Mouse (Mus musculus): Measurements from ENCODE around the gene Fastk.

The Fastk gene

DNA sequence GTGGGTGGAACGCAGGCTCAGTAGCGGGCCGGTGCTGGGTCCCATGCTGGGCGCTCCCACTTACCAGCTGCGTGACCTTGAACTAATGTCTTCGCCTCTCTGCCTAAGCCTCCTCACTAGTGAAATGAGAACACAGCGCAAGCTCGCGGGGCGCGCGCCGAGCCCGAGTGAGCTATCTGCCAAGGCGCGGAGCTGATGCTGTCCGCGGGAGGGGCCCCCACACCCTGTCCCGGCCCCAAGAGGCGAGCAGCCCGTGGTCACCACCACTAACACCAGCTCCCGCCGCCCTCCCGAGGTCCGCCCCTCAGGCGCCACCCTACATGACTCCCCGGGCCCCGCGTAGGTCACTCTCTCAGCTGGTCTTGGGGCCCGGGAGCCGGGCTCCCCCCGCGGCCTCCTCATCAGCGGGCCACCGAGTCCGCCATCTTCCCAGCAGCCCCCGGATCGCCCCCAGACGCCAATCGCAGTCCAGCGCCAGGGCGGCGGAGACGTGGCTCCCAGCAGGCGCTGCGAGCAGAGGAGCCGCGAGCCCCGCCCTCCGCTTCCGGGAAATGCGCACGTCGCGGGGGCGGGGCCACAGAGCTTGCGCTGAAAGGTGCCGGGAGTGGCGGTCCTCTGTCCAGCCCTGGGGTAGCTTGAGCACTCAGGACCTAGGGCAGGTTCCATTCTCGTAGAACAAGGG is at the start of gene Fastk:
Fastk (minus strand) TSS at position 542 of the 682 bp plus-strand sequence.
- peak; percentile 93 for DNase-seq (ENCODE audit: low spot score)

- no peak for DNase-seq (ENCODE audit: low spot score)
Observed at GRCm38 (mm10) chr5:24492546-24493285, 47.6 kb upstream of the Fastk start.

- no peak for DNase-seq (ENCODE audit: low spot score)
Observed at GRCm38 (mm10) chr5:24490413-24490920, 45.4 kb upstream of the Fastk start.

DNA sequence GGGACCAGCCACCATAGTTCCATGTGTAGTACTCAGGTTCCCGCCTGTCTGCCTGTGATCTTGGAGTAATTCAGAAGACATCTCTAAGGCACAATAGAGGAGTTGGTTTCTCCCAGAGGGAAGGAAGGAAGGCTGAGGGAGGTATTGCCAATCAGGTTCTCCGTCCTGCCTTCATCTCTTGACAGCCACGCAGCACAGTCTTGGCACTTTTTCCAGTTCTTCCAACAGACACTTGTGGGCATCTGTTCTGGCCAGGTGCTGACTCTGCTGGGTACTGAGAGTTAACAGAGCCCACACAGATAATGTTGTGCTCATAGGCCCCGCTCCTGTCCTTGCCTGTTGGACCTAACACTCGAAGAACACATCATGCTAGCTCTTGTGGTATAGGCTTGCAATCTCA is 41.7 kb upstream of the Fastk start:
- no peak for DNase-seq (ENCODE audit: low spot score)

- DNase-seq (ENCODE audit: low spot score) = peak; percentile 70
Observed at GRCm38 (mm10) chr5:24486097-24486496, 41.0 kb upstream of the Fastk start.

DNA sequence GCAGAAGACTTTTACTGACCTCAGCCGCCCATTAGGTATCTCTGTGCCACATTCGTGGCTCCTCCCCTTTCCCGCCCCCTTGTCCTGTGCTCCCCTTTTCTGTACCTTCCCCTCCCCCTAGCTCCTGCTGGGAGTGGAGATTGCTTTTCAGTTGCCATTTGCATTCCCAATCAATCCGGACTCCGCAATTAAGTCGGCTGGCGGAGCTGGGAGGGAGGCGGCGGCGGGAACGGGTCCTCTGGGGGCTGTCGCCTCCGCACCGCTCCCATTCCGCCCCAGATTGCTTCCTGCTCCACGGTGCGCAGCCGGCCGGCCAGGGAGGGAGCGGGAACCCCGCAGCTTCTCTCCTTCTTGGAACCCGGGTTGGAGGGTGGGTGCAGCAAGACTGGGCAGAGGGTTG is 39.9 kb upstream of the Fastk start:
- DNase-seq (ENCODE audit: low spot score) = no peak

- peak; percentile 82 for DNase-seq (ENCODE audit: low spot score)
Observed at GRCm38 (mm10) chr5:24483326-24483725, 38.2 kb upstream of the Fastk start.

DNA sequence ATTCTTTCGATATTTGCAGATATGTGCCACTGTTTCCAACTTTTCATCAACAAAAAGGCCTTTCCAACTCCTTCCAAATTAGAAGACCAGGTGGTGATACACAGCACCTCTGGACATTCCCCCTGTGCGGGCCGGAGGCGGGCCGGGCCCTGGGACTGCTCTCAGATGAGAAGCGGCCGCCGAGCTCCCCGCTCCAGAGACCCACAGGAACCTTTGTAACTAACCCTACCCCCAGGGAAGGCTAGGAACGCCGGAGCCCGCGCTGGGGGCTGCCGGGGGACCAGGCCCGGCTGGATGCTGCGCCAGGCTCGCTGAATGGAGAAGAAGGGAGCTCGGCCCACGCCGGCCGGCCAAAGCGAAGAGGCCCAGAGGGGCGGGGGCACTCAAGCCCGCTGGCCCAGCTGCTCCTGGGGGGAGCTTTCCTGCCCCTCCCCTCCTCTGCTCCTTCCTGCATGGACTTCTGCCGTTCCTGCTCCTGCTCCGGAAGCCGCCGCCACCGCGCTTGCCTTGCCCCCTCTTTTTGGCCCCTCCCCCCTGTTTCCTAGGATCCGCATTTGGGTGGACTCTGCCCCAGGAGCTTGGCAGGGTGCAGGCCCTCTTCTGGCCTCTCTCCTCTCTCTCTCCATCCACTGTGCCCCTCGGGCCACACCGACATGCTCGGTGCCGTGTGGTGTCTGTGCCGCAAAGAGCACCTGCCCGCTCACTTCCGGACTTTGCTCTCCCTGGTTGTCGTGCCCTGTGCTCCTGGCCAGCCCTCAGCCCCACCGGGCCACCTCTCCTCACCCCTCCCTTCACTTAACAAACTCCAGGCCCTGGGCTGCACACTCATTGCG is 37.4 kb upstream of the Fastk start:
- DNase-seq (ENCODE audit: low spot score) = peak; percentile 89

GRCm38 (mm10) chr5:24481647-24482046 is 36.6 kb upstream of the Fastk start:
- peak; percentile 69 for DNase-seq (ENCODE audit: low spot score)

DNA sequence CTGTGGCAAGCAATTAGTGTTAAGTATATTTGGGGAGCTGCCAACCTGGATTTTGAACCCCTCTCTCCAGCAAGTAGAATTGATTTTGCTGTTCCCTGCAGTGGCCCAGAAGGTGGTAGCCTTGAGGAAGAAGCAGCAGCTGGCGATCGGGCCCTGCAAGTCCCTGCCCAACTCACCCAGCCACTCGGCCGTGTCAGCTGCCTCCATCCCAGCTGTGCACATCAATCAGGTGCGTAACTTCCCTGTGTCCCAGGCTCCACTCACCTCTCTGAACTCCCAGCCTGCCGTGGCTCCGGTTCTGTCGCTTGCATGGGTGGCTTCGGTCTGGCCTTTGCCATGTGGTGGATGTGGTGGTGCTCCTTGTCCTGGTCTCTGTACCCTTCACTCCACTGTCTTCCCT is 32.8 kb upstream of the Fastk start:
- no peak for DNase-seq (ENCODE audit: low spot score)

DNA sequence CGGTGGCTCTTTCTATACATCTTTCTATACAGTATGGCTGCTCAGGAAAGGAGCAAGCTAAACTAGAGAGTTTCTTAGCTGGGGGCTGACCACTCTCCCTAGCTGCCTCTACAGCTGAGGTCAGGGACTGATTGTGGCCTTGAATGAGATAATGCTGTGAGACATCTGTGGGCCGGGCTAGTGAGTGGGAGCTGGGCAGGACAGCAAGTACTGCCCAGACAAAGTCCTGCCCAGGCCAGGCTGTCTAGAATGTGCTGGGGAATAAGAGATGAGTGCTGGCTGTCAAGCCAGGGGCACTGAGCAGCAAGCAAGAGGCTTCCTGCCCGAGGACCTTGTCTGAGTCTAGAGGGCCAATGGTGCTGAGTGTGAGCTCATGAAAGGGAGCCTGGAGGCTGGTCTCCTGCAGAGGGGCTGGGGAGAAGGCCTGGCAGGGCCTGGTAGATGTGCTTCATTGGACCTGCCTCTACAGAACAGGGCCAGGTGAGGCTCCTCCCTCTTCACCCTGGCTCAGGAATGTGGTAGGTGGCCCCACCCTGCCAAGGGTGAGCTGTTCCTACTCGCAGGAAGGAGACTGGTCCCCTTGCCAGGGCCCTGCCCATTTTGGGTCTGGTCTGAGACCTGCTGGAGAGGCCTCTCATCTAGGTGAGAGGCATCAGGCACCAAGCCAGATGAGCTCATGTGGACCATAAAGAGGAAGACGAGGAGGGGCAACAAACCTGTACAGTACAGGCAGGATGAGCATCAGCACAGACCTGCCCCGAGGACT is 30.6 kb upstream of the Fastk start:
- no peak for DNase-seq (ENCODE audit: low spot score)

DNA sequence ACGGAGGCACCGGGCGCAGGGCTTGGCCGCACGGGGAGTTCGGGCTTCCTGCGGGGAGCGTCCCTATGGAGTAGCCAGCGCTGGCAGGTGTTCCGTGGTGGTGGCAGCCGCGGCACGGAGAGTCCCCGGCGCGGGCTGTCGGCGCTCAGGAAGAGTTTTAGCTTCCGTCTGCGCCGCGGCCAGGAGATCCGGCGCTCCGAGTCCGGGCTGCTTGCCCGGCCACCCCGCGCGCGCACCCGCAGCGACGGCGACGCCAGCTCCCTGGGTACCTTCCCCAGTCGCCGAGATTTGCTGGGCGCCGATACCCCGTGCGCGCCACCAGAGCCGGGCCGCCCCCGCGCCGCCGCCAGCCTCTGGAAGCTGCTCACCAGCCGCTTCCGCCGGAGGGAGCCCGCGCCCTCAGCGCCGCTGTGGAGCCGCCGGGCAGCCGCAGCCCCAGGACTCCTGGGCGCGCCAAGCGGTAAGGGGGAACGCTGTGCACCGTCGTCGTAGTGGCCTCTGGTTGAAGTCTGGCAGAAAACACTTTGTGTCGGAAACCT is 29.7 kb upstream of the Fastk start:
- DNase-seq (ENCODE audit: low spot score) = peak; percentile 36

- peak; percentile 67 for DNase-seq (ENCODE audit: low spot score)
Observed at GRCm38 (mm10) chr5:24474025-24474722, 29.1 kb upstream of the Fastk start.

DNA sequence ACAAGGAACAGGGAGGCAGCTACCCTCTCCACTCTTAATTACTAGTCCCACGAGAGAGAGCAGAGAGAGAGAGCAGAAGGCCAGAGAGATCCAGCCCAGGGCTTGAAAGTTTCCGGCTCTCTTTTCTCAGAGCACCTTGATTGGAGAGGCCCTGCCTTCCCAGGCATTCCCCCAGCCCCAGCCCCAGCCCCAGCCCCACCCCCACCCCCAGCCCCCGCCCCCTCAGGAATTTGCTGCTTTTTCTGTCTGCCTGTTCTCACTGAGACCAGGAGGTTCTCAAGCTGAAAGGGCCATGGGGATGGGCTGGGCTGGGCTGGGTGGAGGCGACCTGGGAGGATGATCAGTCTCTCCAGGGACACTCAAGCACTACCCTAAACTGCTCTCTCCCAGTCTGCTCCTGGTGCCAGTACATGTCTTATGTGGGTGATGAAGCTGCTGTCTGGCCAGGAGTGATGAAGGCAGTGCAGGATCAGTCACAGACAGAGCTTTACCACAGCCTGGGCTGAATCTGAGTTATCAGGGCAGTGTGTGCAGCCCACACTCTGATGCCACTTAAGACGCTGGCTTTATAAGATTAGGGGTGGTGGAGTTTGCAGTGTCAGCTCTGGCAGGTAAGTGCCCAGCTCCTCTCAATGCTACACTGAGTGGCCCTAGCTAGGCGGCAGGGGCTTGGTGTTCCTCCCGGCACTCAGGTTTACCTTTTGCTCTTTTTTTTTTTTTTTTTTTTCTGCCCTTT is 28.0 kb upstream of the Fastk start:
- peak; percentile 72 for DNase-seq (ENCODE audit: low spot score)

- peak; percentile 64 for DNase-seq (ENCODE audit: low spot score)
Observed at GRCm38 (mm10) chr5:24470600-24470999, 25.5 kb upstream of the Fastk start.

GRCm38 (mm10) chr5:24466762-24467161 is 21.7 kb upstream of the Fastk start:
- DNase-seq (ENCODE audit: low spot score) = no peak

- no peak for DNase-seq (ENCODE audit: low spot score)
Observed at GRCm38 (mm10) chr5:24455613-24456012, 10.5 kb upstream of the Fastk start.

DNA sequence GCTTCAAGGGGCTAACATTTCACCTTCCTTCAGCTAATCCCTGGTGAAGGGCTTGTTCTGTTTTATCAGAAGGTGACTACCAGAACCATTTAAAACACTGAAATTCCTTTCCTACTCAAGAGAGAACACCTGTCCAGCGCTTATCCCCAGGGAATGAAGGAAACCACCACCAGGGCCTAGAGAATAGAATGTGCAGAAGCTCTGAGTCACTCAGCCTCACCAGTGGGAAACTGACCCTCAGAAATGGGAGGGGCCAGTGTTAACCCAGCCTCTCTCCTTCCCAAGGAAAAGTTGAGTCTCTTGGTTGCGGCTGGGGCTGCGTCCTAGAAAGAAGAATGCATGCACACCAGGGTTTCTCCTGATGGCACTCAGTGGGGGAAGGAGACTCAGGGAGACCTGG is 10.0 kb upstream of the Fastk start:
- DNase-seq (ENCODE audit: low spot score) = no peak

DNA sequence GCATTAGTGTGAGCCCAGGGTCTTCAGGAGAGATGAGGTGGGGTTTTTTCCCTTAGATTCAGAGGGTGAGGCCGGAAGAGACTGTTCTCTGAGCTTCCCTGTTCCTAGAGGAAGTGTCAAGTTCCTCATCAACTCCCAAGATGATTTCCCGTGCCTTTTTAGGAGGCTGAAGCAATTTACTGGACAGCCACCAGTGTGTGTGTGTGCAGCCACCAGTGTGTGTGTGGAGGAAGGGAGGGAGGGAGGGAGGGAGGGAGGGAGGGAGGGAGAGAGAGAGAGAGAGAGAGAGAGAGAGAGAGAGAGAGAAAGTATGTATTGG is 8.9 kb upstream of the Fastk start:
- DNase-seq (ENCODE audit: low spot score) = no peak

DNA sequence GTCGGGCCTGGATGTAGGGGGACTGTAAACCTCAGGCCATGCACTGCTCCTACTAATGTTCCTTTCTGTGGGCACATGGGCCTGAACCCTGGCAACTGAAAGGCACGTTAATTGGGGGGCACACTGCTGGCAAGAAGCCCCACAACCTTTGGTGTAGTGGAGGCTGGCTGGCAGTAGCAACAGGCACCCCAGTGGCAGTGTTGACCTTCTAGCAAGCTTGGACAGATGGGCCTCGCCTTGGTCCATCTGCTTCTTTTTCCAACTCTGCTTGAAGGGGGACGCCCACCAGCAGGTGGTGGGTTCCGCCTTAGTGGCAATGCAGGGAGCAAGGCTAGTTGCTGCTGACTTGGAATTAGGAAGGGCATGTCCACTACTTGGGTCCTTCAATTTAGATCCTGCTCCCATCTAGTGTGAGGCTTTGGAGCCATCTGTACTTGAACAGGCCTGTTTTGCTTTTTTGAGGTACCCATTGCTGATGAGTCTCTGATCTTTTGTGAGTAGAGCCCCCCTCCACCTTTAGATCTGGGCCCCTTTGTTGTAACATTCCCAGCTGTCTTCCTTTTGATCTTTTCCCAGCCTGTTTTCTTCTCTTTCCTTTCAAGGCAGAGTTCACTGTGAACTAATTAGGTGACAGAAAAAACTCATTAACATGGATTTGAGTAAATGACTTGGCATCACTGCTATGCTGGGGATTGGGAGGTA is 8.3 kb upstream of the Fastk start:
- DNase-seq (ENCODE audit: low spot score) = no peak

All from yolk sac, embryonic 10.5 days (tissue).